ENCODE assay signal across 1 mouse cellular context in genomic region chr8:69897857-69898256, GRCm38 (mm10).
TF ChIP-seq lines count a peak whose summit lies in the region.

No protein-coding gene starts in this region.

TF ChIP-seq in myocyte, 11 proteins besides CTCF, POLR2A, EP300 and RAD21 (continued from another document):
- TF ChIP-seq USF1 (IDR thresholded peaks at IDR 0.05; ENCODE audit: low read depth) (no peak), POLR2AphosphoS2 (IDR thresholded peaks at IDR 0.05; ENCODE audit: insufficient read length, low read depth) (no peak)
